Mouse (Mus musculus) ES-Bruce4 (cell line): Measurements from ENCODE around the gene Bpi.

Source experiments
- CTCF ChIP-seq: IDR thresholded peaks from one replicate; pipeline ENCODE4 v1.8.1; 2011; ENCODE audit warnings: low read depth, low read length
- POLR2A ChIP-seq: IDR thresholded peaks from one replicate; pipeline ENCODE4 v1.8.1; 2011; ENCODE audit warnings: low read length; ENCODE audit not compliant: insufficient read depth

GRCm38 (mm10) chr2:158216510-158216909, 41.4 kb upstream of the Bpi start:
- TF ChIP-seq CTCF = no peak
- TF ChIP-seq POLR2A = no peak
